Mouse (Mus musculus) gonadal fat pad, adult 2 months (tissue): ENCODE data around the gene Chmp6. TPM values are rescaled to one million over a fixed set of nuclear protein-coding genes. Genes with fewer than 3 reads are reported as not detected.

Experiments
- DNase-seq: peaks from one replicate; pipeline ENCODE4 v3.0.0-alpha.2; 2012; ENCODE audit warnings: low read depth
- polyA plus RNA-seq: library from polyadenylated mRNA; depleted of rRNA; stranded (reverse); fragments of >200 nt; gene quantifications from 2 replicates; pipeline ENCODE4 v1.2.3, GENCODE M21; 2012

The Chmp6 gene
- polyA plus RNA-seq, 1 experiment = 49.6 TPM

GRCm38 (mm10) chr11:119937216-119937615, 24.0 kb downstream of the Chmp6 start:
- no peak for DNase-seq

DNA sequence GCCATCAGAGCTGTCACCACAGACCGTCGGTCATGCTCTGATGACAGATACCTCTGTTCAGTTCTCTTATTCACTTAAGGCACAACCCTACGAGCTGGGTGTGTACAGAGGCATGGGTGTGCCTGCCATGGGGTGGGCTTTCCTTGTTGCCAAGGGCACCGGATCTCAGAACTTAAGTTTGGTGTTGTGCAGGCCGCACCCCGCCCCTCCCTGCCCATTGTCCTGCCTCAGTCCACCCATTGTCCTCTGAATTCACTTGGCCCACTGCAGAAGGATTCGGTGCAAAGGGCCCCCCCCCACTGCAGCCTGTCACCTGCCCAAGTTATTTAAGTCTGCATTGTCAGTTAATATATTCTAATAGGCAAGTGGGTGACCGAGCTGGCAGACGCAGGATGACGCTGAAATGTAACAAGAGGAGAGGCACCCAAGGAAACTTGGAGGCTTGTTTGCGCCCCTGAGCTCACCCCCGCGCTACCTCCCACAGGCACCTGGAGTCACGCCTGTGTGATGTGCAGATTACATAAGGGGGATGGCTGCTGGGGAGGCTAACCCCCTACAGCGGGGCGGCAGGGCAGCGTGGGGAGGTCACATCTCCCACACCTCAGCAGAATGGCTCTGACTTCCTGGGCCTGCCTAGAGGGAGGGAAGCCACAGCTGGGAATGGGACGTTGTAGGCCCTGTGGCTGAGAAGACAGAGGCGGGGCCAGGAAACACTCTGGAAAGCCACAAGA, 24.7 kb downstream of the Chmp6 start:
- no peak for DNase-seq

DNA sequence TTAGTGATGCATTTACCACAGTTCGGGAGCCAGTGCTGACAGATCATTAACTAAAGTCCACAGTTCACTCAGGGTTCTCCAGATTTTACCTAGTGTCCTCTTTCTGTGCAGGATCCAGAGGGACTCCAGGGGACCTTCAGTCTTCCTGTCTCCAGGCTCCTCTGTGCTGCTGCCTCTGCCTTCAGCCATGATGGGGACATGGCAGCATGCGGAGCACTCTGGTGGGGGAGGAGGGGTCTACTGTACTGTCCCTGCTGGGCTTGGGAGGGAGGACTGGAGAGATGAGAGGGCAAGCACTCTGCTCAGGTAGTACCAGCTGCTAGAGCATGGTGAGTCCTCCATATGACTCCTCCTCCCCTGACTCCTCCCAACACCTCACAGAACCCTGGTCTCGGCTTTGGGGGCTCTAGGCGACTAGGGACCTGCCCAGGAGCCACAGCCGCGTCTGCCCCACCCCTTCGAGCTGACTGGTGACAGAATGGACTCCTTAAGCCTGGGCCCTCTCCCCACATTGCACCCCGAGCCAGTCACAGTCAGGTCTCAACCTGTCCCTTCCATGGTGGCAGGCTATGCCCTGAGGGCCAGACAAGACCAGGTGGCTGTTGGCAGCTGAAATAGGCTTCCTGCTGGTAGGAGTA, 26.0 kb downstream of the Chmp6 start:
- no peak for DNase-seq

- no peak for DNase-seq
Measured at GRCm38 (mm10) chr11:119939711-119940106, 26.5 kb downstream of the Chmp6 start.

- DNase-seq = no peak
Measured at GRCm38 (mm10) chr11:119940142-119940541, 26.9 kb downstream of the Chmp6 start.

GRCm38 (mm10) chr11:119941794-119942193, 28.6 kb downstream of the Chmp6 start:
- DNase-seq = no peak

DNA sequence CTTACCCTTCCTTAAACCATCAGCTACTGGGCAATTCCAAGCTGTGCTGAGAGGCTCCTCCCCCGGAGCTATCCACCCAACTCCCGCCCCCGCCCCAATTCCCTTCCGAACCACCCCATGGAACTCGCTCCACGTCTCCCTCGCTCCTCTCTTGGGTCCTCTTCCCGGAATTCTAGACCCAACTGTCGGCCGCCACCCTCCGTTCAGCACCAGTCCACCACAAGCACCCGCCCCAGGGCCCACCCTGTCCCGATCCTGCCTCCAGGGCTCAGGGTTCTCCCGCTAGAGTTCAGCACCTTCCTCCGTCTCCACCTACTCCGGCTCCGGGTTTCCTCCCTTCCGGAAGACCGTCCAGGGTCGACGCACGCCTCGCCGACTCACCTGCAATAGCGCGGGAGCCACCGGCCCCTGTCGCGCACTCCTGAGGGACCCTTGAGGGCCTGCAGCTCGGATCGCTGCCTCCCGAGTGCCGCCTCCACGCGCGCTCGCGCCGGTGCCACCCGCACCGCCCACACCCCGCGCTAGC, 29.0 kb downstream of the Chmp6 start:
- no peak for DNase-seq

DNA sequence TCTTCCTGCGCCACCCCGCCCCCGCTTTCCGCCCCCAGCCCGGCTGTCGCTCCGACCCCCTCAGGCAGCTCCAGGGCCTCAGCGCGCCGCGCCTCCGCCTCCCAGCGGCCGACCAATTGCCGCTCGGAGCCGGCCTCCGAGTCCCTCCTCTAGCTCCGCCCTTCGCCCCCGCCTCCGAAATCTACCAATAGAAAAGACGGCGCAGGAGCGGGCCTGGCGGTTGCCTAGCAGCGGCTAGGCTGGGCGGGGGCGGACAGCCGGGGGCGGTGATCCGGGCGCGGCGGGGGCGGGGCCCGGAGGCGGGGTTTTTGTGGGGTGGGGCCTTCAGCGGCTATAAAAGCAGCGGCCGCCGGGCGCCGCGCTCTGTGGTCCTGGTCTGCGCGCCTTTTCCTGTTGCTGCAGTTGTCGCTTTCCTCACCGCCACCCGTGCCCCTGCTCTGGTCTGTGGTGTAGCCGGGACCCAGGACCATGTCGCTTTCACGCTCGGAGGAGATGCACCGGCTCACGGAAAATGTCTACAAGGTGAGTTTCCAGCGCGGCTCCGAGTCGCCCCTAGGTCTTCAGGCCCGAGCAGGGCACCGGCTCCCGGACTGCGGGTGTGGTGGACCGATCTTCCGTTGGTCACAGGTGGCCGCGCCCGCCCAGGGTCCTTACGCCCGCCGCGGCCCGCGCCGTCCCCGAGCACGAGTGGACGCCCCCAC, 29.6 kb downstream of the Chmp6 start, which contains the start of gene Baiap2:
TSS of gene Baiap2 (plus strand) at position 37 of the 701 bp plus-strand sequence.
- DNase-seq = no peak

DNA sequence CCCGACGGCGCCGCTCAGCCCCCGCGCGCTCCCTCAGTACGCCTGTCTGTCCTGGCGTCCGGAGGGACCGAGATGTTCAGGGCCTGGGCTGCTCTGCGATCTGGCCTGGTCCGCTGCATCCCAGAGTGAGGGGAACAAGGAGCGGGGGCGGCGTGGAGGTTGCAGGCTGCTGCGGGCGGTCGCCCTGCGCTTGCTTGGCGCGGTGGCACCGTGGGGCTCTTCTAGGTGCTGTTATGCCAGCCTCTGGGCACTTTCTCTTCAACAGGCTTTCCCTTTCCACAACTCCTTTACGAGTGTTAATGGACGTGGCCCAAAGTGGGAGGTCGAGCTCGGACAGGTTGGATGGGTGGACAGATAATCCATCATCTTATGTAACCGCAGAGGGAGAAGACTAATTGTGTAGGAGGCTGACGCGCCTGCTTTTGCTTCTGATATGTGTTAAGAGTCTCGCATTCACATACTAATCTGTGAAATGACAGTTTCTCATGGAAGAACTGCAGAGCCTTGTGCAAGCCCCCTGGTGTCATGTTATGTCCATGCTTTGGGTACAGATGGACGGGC, 30.3 kb downstream of the Chmp6 start:
- DNase-seq = no peak

DNA sequence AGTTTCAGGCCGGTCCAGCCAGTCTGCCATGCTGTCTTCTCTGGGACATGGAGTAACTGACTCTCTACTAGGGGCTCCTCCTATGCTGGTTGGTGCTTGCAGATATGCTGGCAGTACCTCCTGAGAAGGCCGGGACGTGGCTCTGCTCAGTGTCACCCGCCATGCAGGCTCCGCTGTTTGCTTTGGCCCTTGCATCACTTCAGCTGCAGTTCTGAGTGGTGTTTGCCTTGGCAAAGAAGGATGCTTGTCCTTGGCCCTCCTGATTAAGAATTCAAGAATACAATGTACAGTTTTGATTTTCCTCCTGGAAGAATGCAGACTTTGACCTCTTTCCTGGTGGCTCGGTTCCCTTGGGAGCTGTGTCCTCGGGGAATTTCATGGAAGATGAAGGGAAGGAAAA, 32.1 kb downstream of the Chmp6 start:
- DNase-seq = peak; percentile 88

- DNase-seq = no peak
Measured at GRCm38 (mm10) chr11:119947426-119947825, 34.2 kb downstream of the Chmp6 start.

- no peak for DNase-seq
Measured at GRCm38 (mm10) chr11:119947897-119948296, 34.7 kb downstream of the Chmp6 start.

- DNase-seq = no peak
Measured at GRCm38 (mm10) chr11:119948305-119948704, 35.1 kb downstream of the Chmp6 start.

DNA sequence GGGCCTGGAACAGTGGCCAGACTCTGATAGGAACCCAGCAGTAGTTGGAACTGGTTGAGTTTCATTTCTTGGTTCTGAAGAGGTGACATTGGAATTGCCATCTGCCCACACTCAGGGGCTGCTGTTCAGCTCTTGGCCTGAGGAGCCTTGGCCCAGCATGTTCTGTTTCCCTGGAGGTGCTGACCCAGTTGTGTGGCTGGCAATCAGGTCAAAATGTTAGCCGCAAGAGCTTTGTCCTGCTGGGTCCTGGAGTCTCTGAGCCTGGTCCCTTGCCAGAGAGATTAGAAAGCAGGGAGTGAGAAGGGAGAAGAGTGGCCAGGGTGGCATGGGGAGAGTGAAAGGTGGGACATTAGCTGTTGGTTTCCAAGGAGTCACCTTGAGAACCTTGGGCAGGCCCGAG, 35.6 kb downstream of the Chmp6 start:
- DNase-seq = no peak

DNA sequence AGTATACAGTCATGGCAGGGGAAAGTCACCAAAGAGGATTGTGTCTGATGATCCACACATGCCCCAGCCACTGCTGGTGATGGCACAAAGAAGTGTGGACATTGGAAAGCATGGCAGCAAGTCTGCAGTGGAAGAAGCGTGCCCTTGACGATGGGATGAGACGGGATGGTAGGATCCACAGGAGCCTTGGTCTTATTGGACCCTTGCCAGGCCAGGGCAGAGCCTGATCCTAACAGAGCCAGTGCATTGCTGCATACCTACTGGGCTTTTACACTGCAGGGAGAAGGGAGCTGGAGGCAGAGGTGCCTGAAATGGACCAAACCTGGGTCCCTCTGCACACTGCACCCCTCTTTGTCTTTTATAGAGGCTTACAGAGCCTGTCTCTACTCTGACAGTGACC, 37.3 kb downstream of the Chmp6 start:
- no peak for DNase-seq

- no peak for DNase-seq
Measured at GRCm38 (mm10) chr11:119951326-119951725, 38.1 kb downstream of the Chmp6 start.

DNA sequence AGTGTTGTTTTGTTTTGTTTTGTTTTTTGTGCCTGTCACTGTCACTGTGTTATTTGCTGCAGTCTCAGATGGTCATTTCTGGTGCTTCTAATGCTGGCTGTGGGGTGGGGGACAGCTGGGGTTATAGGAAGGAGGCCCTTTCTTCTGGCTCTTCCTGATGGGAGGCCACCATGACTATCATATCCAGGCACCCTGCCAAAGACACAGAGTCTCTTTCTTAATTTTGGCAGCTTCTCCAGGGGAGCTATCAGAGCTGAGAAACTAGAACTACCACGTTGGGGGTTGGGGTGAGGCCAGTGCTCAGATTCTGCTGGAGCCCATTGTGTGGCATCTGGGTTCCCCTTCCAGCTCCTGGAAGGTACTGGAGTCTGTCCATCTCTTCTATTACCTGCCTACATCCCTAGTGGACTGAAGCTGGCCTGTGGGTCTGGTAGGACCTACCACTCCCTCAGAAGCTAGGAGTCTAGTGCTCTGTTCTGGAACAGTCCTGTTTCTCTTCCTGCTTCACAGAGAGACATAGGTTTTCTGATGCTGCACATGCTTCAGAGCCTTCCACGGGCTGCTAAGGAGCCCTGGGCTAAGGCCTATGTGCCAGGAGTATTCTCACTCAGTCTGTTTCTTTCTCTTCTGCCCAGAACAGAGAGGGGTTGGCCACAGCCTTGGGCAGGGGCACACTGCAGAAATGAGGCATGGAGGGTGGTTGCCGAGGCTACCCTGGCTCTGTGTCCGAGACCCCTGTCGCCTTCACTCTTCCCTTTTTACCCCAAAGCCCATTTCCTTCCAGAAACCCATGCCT, 39.4 kb downstream of the Chmp6 start:
- no peak for DNase-seq

GRCm38 (mm10) chr11:119954233-119954632, 41.0 kb downstream of the Chmp6 start:
- DNase-seq = no peak

- no peak for DNase-seq
Measured at GRCm38 (mm10) chr11:119954749-119955337, 41.6 kb downstream of the Chmp6 start.

DNA sequence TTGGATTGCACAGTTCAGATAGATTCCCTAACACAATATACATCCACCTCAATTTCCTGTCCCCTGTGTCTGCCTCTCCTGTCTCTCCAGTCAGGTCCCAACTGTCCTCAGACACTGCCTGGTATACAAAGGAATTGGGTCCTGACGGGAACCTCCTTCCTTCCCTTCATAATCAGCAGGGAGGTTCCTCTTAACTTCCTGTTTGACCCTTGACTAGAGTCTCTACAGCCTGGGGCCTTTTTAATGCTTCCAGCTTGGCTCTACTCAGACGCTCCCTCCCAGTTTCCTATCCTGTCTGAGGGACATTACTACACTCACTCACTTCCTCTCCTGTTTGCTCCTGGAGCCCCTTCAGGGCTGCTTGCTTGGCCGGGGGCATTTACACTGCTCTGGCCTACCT, 42.2 kb downstream of the Chmp6 start:
- no peak for DNase-seq

- DNase-seq = no peak
Measured at GRCm38 (mm10) chr11:119956590-119956989, 43.3 kb downstream of the Chmp6 start.
